Mouse (Mus musculus) layer of hippocampus, adult 9-11 months (tissue): ENCODE measurements around the gene Tspan18.

Experiments
- DNase-seq: peaks from one replicate; pipeline ENCODE4 v3.0.0; 2022

The Tspan18 gene

GRCm38 (mm10) chr2:93257634-93258033 is 76.7 kb downstream of the Tspan18 start:
- DNase-seq = no peak

- no peak for DNase-seq
Observed at GRCm38 (mm10) chr2:93256735-93257405, 77.4 kb downstream of the Tspan18 start.

GRCm38 (mm10) chr2:93252356-93252755 is 81.9 kb downstream of the Tspan18 start:
- DNase-seq = peak; percentile 31

- DNase-seq = no peak
Observed at GRCm38 (mm10) chr2:93250611-93251010, 83.7 kb downstream of the Tspan18 start.

- DNase-seq = no peak
Observed at GRCm38 (mm10) chr2:93249058-93249457, 85.2 kb downstream of the Tspan18 start.

GRCm38 (mm10) chr2:93244090-93244443 is 90.2 kb downstream of the Tspan18 start:
- DNase-seq = peak; percentile 22

GRCm38 (mm10) chr2:93243439-93244089 is 90.7 kb downstream of the Tspan18 start:
- DNase-seq = no peak

GRCm38 (mm10) chr2:93242166-93242565 is 92.1 kb downstream of the Tspan18 start:
- no peak for DNase-seq

- no peak for DNase-seq
Observed at GRCm38 (mm10) chr2:93238864-93239263, 95.4 kb downstream of the Tspan18 start.

- DNase-seq = no peak
Observed at GRCm38 (mm10) chr2:93237055-93237454, 97.2 kb downstream of the Tspan18 start.

- DNase-seq = no peak
Observed at GRCm38 (mm10) chr2:93232141-93232540, 102.2 kb downstream of the Tspan18 start.

GRCm38 (mm10) chr2:93228480-93228824 is 105.9 kb downstream of the Tspan18 start:
- DNase-seq = no peak

- DNase-seq = peak; percentile 36
Observed at GRCm38 (mm10) chr2:93227713-93228479, 106.4 kb downstream of the Tspan18 start.

- DNase-seq = peak; percentile 72
Observed at GRCm38 (mm10) chr2:93226606-93227595, 107.4 kb downstream of the Tspan18 start.

- DNase-seq = no peak
Observed at GRCm38 (mm10) chr2:93223463-93223862, 110.8 kb downstream of the Tspan18 start.

- DNase-seq = no peak
Observed at GRCm38 (mm10) chr2:93220447-93220846, 113.9 kb downstream of the Tspan18 start.

GRCm38 (mm10) chr2:93219576-93219975 is 114.7 kb downstream of the Tspan18 start:
- no peak for DNase-seq

GRCm38 (mm10) chr2:93218353-93218990 is 115.8 kb downstream of the Tspan18 start:
- no peak for DNase-seq

- DNase-seq = peak; percentile 87
Observed at GRCm38 (mm10) chr2:93217015-93217414, 117.3 kb downstream of the Tspan18 start.

- DNase-seq = no peak
Observed at GRCm38 (mm10) chr2:93215790-93216189, 118.5 kb downstream of the Tspan18 start.

GRCm38 (mm10) chr2:93214192-93214591 is 120.1 kb downstream of the Tspan18 start:
- no peak for DNase-seq

GRCm38 (mm10) chr2:93212865-93213264 is 121.4 kb downstream of the Tspan18 start:
- DNase-seq = no peak
